Mouse (Mus musculus) intestine, embryonic 14.5 days (tissue): ENCODE measurements at regions not wholly inside any gene's neighbourhood (a gene's known extent, or its start where the extent isn't known, plus 50 kb on each side); places are given as distances from the start of the nearest gene placed in this dataset.

Experiments used
- ATAC-seq: fragments of 200-750 bp; cut with Nextera tagmentation; replicated peaks from 2 replicates; pipeline ENCODE4 v1.8.0; 2017; ENCODE audit warnings: low read depth, moderate number of reproducible peaks, moderate TSS enrichment, moderate library complexity; ENCODE audit not compliant: low FRiP score, low TSS enrichment
- DNase-seq: peaks from one replicate; pipeline ENCODE4 v3.0.0-alpha.2; 2018; ENCODE audit warnings: low spot score
- H3K27ac ChIP-seq: fragments of 300-500 bp; sonication (generic); 2 replicates; pipeline ENCODE4 v1.5.1; 2014; ENCODE audit warnings: low read depth, mild to moderate bottlenecking, control low read depth
- H3K27me3 ChIP-seq: fragments of 300-500 bp; sonication (generic); replicated peaks from 2 replicates; pipeline ENCODE4 v1.6.1; 2014; ENCODE audit warnings: low read length, control low read depth; ENCODE audit not compliant: control insufficient read depth, insufficient read depth
- H3K36me3 ChIP-seq: fragments of 300-500 bp; sonication (generic); 2 replicates; pipeline ENCODE4 v1.6.1; 2014; ENCODE audit warnings: low read length, control low read depth; ENCODE audit not compliant: control insufficient read depth, insufficient read depth
- H3K4me1 ChIP-seq: fragments of 300-500 bp; sonication (generic); replicated peaks from 2 replicates; pipeline ENCODE4 v1.6.1; 2014; ENCODE audit warnings: low read length, control low read depth, mixed read lengths; ENCODE audit not compliant: control insufficient read depth, insufficient read depth
- H3K4me2 ChIP-seq: fragments of 300-500 bp; sonication (generic); 2 replicates; pipeline ENCODE4 v1.6.1; 2014; ENCODE audit warnings: low read length
- H3K4me3 ChIP-seq: fragments of 300-500 bp; sonication (generic); 2 replicates; pipeline ENCODE4 v1.5.1; 2014; ENCODE audit warnings: low read depth, low read length, control low read depth, mixed read lengths
- H3K9ac ChIP-seq: fragments of 300-500 bp; sonication (generic); 2 replicates; pipeline ENCODE4 v1.6.1; 2014; ENCODE audit warnings: mild to moderate bottlenecking, low read length
- H3K9me3 ChIP-seq: fragments of 300-500 bp; sonication (generic); 2 replicates; pipeline ENCODE4 v1.6.1; 2016; ENCODE audit warnings: low read length, control low read depth; ENCODE audit not compliant: control insufficient read depth
- WGBS: fragments of 180-500 bp; shearing (Covaris S2); extraction: QIAGEN DNeasy Blood & Tissue Kit; methylation state at CpG from one replicate; pipeline ENCODE4 v1.1.7; 2014; 5-methylcytosine and 5-hydroxymethylcytosine counted together

DNA sequence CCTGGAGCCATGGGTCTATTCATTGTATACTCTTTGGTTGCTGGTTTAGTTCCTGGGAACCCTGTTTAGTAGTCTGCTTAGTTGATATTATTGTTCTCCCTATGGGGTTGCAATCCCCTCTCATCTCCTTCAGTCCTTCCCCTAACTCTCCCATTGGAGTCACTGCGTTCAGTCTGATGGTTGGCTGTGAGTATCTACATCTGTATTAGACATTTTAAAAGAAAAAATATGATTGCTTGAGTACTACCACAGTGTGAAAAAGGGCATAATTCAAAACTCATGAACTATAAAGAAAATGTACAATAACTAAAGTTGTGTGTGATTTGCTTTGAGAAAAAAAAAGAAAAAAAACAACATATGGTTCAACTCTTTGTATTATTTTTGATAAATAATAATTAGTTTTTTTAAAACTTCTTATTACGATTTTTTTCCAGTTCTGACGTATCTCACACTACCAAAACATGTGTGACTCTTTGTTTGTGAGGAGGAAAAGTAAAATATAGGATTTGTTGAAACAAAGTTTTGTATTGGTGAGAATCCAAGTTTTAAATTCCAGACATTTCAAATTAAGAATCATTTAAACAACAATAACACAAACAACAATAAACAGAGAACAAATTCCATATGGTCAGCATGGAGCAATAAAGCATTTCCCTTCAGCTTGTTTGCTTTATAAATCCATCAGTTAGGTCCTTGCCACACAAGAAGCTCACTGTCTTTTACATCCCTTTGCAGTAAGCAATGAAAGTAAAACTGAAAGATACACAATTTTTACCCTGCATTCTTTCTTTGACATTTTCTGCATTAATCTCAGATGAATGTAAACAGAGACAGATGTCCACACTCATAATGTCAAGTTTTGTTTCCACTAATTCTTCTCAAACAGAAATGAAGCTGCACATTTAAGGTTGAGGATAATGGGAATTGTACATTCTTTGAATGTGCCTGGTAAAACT, 583.5 kb downstream of the Slitrk6 start:
- Histone ChIP-seq H3K9ac (no peak overlapping the region), H3K27ac (peak overlapping the region; percentile 43; the same call in 1 of the 2 replicates), H3K4me2 (no peak overlapping the region), H3K4me3 (no peak overlapping the region), H3K27me3 (no peaks in the 10 kb centered on the region), H3K9me3 (no peaks in the 10 kb centered on the region), H3K36me3 (no peaks in the 10 kb centered on the region), H3K4me1 (no peaks in the 10 kb centered on the region)
- ATAC-seq (no peak), DNase-seq (no peak)
- WGBS: 45% methylated on average over 3 of the region's 3 CpGs

GRCm38 (mm10) chr14:110168632-110169031, 586.3 kb downstream of the Slitrk6 start:
- no peak for DNase-seq
- H3K27ac ChIP-seq: no peak overlapping the region
- no peaks in the 10 kb centered on the region for H3K27me3 ChIP-seq
- 42% methylated on average over 5 of the region's 5 CpGs for WGBS
- ATAC-seq: no peak
- no peaks in the 10 kb centered on the region for H3K36me3 ChIP-seq
- H3K4me3 ChIP-seq: no peak overlapping the region
- H3K4me1 ChIP-seq: no peaks in the 10 kb centered on the region
- H3K9me3 ChIP-seq: no peaks in the 10 kb centered on the region
- H3K9ac ChIP-seq: no peak overlapping the region
- no peak overlapping the region for H3K4me2 ChIP-seq

DNA sequence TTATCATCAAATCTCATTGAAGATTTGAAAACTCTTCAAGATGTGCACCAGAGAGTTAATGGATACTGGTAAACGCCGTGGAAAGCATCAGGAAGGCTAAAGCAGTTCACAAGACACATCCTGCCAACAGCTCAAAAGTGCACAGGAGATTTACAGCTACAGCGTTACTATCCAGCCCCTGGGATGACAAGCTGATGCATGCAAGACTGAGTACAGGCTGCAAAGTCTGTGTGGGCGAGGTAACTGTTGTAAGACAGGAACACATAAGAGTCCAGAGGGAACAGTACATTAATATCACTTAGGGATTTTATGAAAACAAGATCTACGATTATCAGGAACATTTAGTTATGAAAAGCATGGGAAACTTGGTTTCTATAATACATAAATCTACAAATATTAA, 626.7 kb downstream of the Slitrk6 start:
- no peaks in the 10 kb centered on the region for H3K36me3 ChIP-seq
- WGBS: 33% methylated on average over 5 of the region's 5 CpGs
- H3K27ac ChIP-seq: peak overlapping the region; percentile 3; the same call in 1 of the 2 replicates
- no peak overlapping the region for H3K4me2 ChIP-seq
- peaks cover 3% of the 10 kb centered on the region; the same call in 1 of the 2 replicates for H3K4me1 ChIP-seq
- no peaks in the 10 kb centered on the region for H3K27me3 ChIP-seq
- no peak for DNase-seq
- no peak overlapping the region for H3K4me3 ChIP-seq
- no peak overlapping the region for H3K9ac ChIP-seq
- H3K9me3 ChIP-seq: no peaks in the 10 kb centered on the region
- no peak for ATAC-seq

DNA sequence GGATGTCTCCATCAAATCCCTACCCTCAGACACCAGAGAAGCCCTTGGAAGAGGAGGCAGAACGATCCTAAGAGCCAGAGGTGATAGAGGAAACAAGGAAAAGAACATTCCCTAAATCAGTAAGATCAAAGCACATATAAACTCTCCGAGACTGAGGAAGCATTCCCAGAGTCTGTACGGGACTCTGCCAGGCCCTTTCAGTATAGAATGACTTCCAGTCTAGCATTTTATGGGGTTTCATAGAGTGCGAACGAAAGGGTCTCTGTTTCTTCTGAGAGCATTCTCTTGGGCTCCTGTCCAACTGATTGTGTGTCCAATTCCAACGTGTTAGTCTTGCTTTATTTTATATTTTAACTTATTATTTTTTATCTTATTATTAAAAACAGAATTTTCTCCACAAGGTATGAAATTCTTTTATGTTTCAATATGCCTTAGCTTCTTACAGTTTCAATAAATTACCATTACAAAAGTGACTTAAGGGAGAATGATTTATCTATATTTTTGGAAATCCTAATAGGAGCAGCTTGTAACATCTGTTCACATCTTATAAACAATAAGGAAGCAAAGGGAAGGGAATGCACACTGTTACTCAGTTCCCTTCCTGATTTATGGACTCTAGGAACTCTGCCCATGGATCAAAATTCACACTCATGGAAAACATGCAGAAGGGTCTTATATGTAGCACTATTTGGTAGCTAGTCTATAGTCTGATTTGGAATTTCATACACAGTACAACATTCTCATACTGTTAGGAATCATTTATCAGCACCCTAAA, 628.8 kb downstream of the Slitrk6 start:
- Histone ChIP-seq H3K9ac (no peak overlapping the region), H3K4me2 (peak overlapping the region; percentile 1; the same call in 1 of the 2 replicates), H3K9me3 (no peaks in the 10 kb centered on the region), H3K27me3 (no peaks in the 10 kb centered on the region), H3K36me3 (no peaks in the 10 kb centered on the region), H3K4me1 (peaks cover 3% of the 10 kb centered on the region; the same call in 1 of the 2 replicates), H3K4me3 (no peak overlapping the region), H3K27ac (peak overlapping the region; percentile 78)
- no peak for DNase-seq
- 30% methylated on average over 6 of the region's 6 CpGs for WGBS
- ATAC-seq: no peak

- ATAC-seq (no peak), DNase-seq (no peak)
- WGBS: 100% methylated on average over 3 of the region's 3 CpGs
- H3K9me3 ChIP-seq: no peaks in the 10 kb centered on the region
- no peak overlapping the region for H3K4me3 ChIP-seq
- no peaks in the 10 kb centered on the region for H3K27me3 ChIP-seq
- H3K9ac ChIP-seq: no peak overlapping the region
- no peaks in the 10 kb centered on the region for H3K36me3 ChIP-seq
- peaks cover 1% of the 10 kb centered on the region; the same call in 1 of the 2 replicates for H3K4me1 ChIP-seq
- H3K27ac ChIP-seq: no peak overlapping the region
- H3K4me2 ChIP-seq: no peak overlapping the region
Observed at GRCm38 (mm10) chr14:110122710-110123109, 632.2 kb downstream of the Slitrk6 start.

DNA sequence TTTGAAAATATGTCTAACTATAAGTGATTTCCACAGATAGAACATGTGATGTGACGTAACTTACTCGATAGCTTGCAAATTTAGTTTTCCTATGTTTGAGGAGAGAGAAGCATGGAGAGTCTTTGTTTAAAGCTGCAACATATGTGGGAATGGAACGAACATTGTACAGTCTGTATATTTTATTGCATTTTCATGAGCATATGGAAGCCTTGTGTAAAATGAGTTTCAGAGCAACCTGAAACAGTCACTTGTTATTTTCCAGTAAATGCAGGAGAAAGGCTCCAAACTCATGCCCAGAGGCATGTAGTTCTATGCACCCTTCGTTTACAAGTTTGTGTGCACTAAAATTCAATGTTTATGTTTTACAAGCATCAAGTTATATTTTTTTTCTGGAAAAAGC, 639.4 kb downstream of the Slitrk6 start:
- no peak overlapping the region for H3K4me2 ChIP-seq
- 86% methylated on average over 4 of the region's 4 CpGs for WGBS
- no peaks in the 10 kb centered on the region for H3K36me3 ChIP-seq
- H3K4me1 ChIP-seq: no peaks in the 10 kb centered on the region
- ATAC-seq (no peak), DNase-seq (no peak)
- no peak overlapping the region for H3K27ac ChIP-seq
- no peaks in the 10 kb centered on the region for H3K27me3 ChIP-seq
- H3K9ac ChIP-seq: no peak overlapping the region
- no peaks in the 10 kb centered on the region for H3K9me3 ChIP-seq
- H3K4me3 ChIP-seq: no peak overlapping the region

GRCm38 (mm10) chr14:110100852-110101251, 654.1 kb downstream of the Slitrk6 start:
- Histone ChIP-seq H3K9ac (no peak overlapping the region), H3K27me3 (no peaks in the 10 kb centered on the region), H3K4me2 (no peak overlapping the region), H3K9me3 (no peaks in the 10 kb centered on the region), H3K4me3 (no peak overlapping the region), H3K4me1 (no peaks in the 10 kb centered on the region), H3K36me3 (no peaks in the 10 kb centered on the region), H3K27ac (no peak overlapping the region)
- ATAC-seq: no peak
- DNase-seq: no peak
- 73% methylated on average over 4 of the region's 4 CpGs for WGBS

GRCm38 (mm10) chr14:110078351-110078750, 676.6 kb downstream of the Slitrk6 start:
- WGBS: 32% methylated on average over 6 of the region's 6 CpGs
- Histone ChIP-seq H3K36me3 (no peaks in the 10 kb centered on the region), H3K4me3 (no peak overlapping the region), H3K9ac (no peak overlapping the region), H3K4me2 (no peak overlapping the region), H3K27me3 (no peaks in the 10 kb centered on the region), H3K4me1 (no peaks in the 10 kb centered on the region; the same call in 1 of the 2 replicates), H3K27ac (0 out of 2 replicates have a peak overlapping the region, but pooled peaks have one; percentile 27), H3K9me3 (no peaks in the 10 kb centered on the region)
- ATAC-seq (peak; percentile 74; the same call in 1 of the 2 replicates), DNase-seq (no peak)
